Mouse (Mus musculus): ENCODE measurements at regions not wholly inside any gene's neighbourhood (a gene's known extent, or its start where the extent isn't known, plus 50 kb on each side); places are given as distances from the start of the nearest gene placed in this dataset.
A peak's percentile ranks its signal among the peaks of the same experiment; 100 is the strongest.

GRCm38 (mm10) chr16:57923447-57924129 lies 169.1 kb upstream of the Col8a1 start:
- Histone ChIP-seq H3K27me3 (no peaks in the 10 kb centered on the region), H3K4me1 (no peaks in the 10 kb centered on the region), H3K9ac (no peak overlapping the region), H3K4me2 (replicated peaks) (no peak overlapping the region), H3K36me3 (no peaks in the 10 kb centered on the region), H3K27ac (replicated peaks) (no peak overlapping the region), H3K9me3 (replicated peaks) (no peaks in the 10 kb centered on the region), H3K4me3 (replicated peaks) (no peak overlapping the region)
- WGBS, result 67% methylated on average over 7 of the region's 7 CpGs
- no peak for ATAC-seq (ENCODE audit: insufficient number of reproducible peaks, low FRiP score, low TSS enrichment, low read depth)

GRCm38 (mm10) chr16:57924130-57924495 lies 169.6 kb upstream of the Col8a1 start:
- Histone ChIP-seq H3K4me2 (replicated peaks) (no peak overlapping the region), H3K27me3 (no peaks in the 10 kb centered on the region), H3K9ac (no peak overlapping the region), H3K4me3 (replicated peaks) (no peak overlapping the region), H3K27ac (replicated peaks) (no peak overlapping the region), H3K36me3 (no peaks in the 10 kb centered on the region), H3K4me1 (no peaks in the 10 kb centered on the region), H3K9me3 (replicated peaks) (no peaks in the 10 kb centered on the region)
- WGBS, result 75% methylated on average over 4 of the region's 4 CpGs
- no peak for ATAC-seq (ENCODE audit: insufficient number of reproducible peaks, low FRiP score, low TSS enrichment, low read depth)

GRCm38 (mm10) chr16:57927816-57928215 lies 173.3 kb upstream of the Col8a1 start:
- no peak overlapping the region for H3K27ac ChIP-seq (replicated peaks)
- H3K4me1 ChIP-seq, result no peaks in the 10 kb centered on the region
- no peak overlapping the region for H3K4me3 ChIP-seq (replicated peaks)

GRCm38 (mm10) chr16:57928301-57928700 lies 173.8 kb upstream of the Col8a1 start:
- no peaks in the 10 kb centered on the region for H3K27me3 ChIP-seq
- H3K4me2 ChIP-seq (replicated peaks), result no peak overlapping the region
- H3K4me1 ChIP-seq, result no peaks in the 10 kb centered on the region
- H3K9me3 ChIP-seq (replicated peaks), result no peaks in the 10 kb centered on the region
- WGBS, result 54% methylated on average over 4 of the region's 4 CpGs
- no peak overlapping the region for H3K4me3 ChIP-seq (replicated peaks)
- no peak overlapping the region for H3K27ac ChIP-seq (replicated peaks)
- no peaks in the 10 kb centered on the region for H3K36me3 ChIP-seq
- no peak overlapping the region for H3K9ac ChIP-seq
- no peak for ATAC-seq (ENCODE audit: insufficient number of reproducible peaks, low FRiP score, low TSS enrichment, low read depth)

More at GRCm38 (mm10) chr16:57927816-57928215, 173.3 kb upstream of the Col8a1 start:
- ATAC-seq (ENCODE audit: insufficient number of reproducible peaks, low FRiP score, low TSS enrichment, low read depth), result 0 out of 2 replicates have a peak, but pooled peaks have one; percentile 29
- no peaks in the 10 kb centered on the region for H3K27me3 ChIP-seq
- no peaks in the 10 kb centered on the region for H3K9me3 ChIP-seq (replicated peaks)
- H3K4me2 ChIP-seq (replicated peaks), result no peak overlapping the region
- 49% methylated on average over 4 of the region's 4 CpGs for WGBS
- no peaks in the 10 kb centered on the region for H3K36me3 ChIP-seq
- no peak overlapping the region for H3K9ac ChIP-seq

GRCm38 (mm10) chr16:57929151-57929764 lies 174.7 kb upstream of the Col8a1 start:
- Histone ChIP-seq H3K4me1 (no peaks in the 10 kb centered on the region), H3K27me3 (no peaks in the 10 kb centered on the region), H3K4me3 (replicated peaks) (no peak overlapping the region), H3K9ac (no peak overlapping the region), H3K9me3 (replicated peaks) (no peaks in the 10 kb centered on the region), H3K4me2 (replicated peaks) (no peak overlapping the region), H3K27ac (replicated peaks) (no peak overlapping the region), H3K36me3 (no peaks in the 10 kb centered on the region)
- WGBS, result 81% methylated on average over 12 of the region's 12 CpGs
- no peak for ATAC-seq (ENCODE audit: insufficient number of reproducible peaks, low FRiP score, low TSS enrichment, low read depth)

- Histone ChIP-seq H3K36me3 (no peaks in the 10 kb centered on the region), H3K9me3 (replicated peaks) (no peaks in the 10 kb centered on the region), H3K4me3 (replicated peaks) (no peak overlapping the region), H3K9ac (no peak overlapping the region), H3K4me2 (replicated peaks) (no peak overlapping the region), H3K27ac (replicated peaks) (no peak overlapping the region), H3K4me1 (no peaks in the 10 kb centered on the region), H3K27me3 (no peaks in the 10 kb centered on the region)
- no peak; the same call in 1 of the 2 replicates for ATAC-seq (ENCODE audit: insufficient number of reproducible peaks, low FRiP score, low TSS enrichment, low read depth)
- 47% methylated on average over 6 of the region's 6 CpGs for WGBS
Observed at GRCm38 (mm10) chr16:57945404-57945803, 190.9 kb upstream of the Col8a1 start.

GRCm38 (mm10) chr16:57947309-57947708 lies 192.8 kb upstream of the Col8a1 start:
- H3K27me3 ChIP-seq, result no peaks in the 10 kb centered on the region
- H3K4me3 ChIP-seq (replicated peaks), result no peak overlapping the region
- no peak for ATAC-seq (ENCODE audit: insufficient number of reproducible peaks, low FRiP score, low TSS enrichment, low read depth)
- no peaks in the 10 kb centered on the region for H3K4me1 ChIP-seq
- no peaks in the 10 kb centered on the region for H3K36me3 ChIP-seq
- no peak overlapping the region for H3K4me2 ChIP-seq (replicated peaks)
- WGBS, result 26% methylated on average over 3 of the region's 3 CpGs
- no peaks in the 10 kb centered on the region for H3K9me3 ChIP-seq (replicated peaks)
- no peak overlapping the region for H3K27ac ChIP-seq (replicated peaks)
- no peak overlapping the region for H3K9ac ChIP-seq

- Histone ChIP-seq H3K9me3 (replicated peaks) (no peaks in the 10 kb centered on the region), H3K4me1 (no peaks in the 10 kb centered on the region), H3K9ac (no peak overlapping the region), H3K4me2 (replicated peaks) (no peak overlapping the region), H3K4me3 (replicated peaks) (no peak overlapping the region), H3K27me3 (no peaks in the 10 kb centered on the region), H3K27ac (replicated peaks) (no peak overlapping the region), H3K36me3 (no peaks in the 10 kb centered on the region)
- 73% methylated on average over 3 of the region's 3 CpGs for WGBS
- no peak for ATAC-seq (ENCODE audit: insufficient number of reproducible peaks, low FRiP score, low TSS enrichment, low read depth)
Observed at GRCm38 (mm10) chr16:57949680-57950079, 195.1 kb upstream of the Col8a1 start.

- H3K9me3 ChIP-seq (replicated peaks), result no peaks in the 10 kb centered on the region
- no peak overlapping the region for H3K4me2 ChIP-seq (replicated peaks)
- no peak overlapping the region for H3K9ac ChIP-seq
- no peaks in the 10 kb centered on the region for H3K27me3 ChIP-seq
- H3K4me1 ChIP-seq, result no peaks in the 10 kb centered on the region
- no peaks in the 10 kb centered on the region for H3K36me3 ChIP-seq
- no peak overlapping the region for H3K4me3 ChIP-seq (replicated peaks)
- no peak overlapping the region for H3K27ac ChIP-seq (replicated peaks)
- ATAC-seq (ENCODE audit: insufficient number of reproducible peaks, low FRiP score, low TSS enrichment, low read depth), result no peak
- WGBS, result 61% methylated on average over 1 of the region's 1 CpGs
Observed at GRCm38 (mm10) chr16:57970956-57971355, 216.4 kb upstream of the Col8a1 start.

GRCm38 (mm10) chr16:57984111-57984510 lies 229.6 kb upstream of the Col8a1 start:
- Histone ChIP-seq H3K27ac (replicated peaks) (no peak overlapping the region), H3K4me1 (no peaks in the 10 kb centered on the region), H3K9me3 (replicated peaks) (no peaks in the 10 kb centered on the region), H3K4me3 (replicated peaks) (no peak overlapping the region), H3K9ac (no peak overlapping the region), H3K36me3 (no peaks in the 10 kb centered on the region), H3K27me3 (no peaks in the 10 kb centered on the region), H3K4me2 (replicated peaks) (no peak overlapping the region)
- 59% methylated on average over 5 of the region's 5 CpGs for WGBS
- no peak for ATAC-seq (ENCODE audit: insufficient number of reproducible peaks, low FRiP score, low TSS enrichment, low read depth)

GRCm38 (mm10) chr16:58005740-58006139 lies 251.2 kb upstream of the Col8a1 start:
- Histone ChIP-seq H3K9ac (no peak overlapping the region), H3K36me3 (no peaks in the 10 kb centered on the region), H3K4me1 (no peaks in the 10 kb centered on the region), H3K4me3 (replicated peaks) (no peak overlapping the region), H3K4me2 (replicated peaks) (no peak overlapping the region), H3K27me3 (no peaks in the 10 kb centered on the region), H3K27ac (replicated peaks) (no peak overlapping the region), H3K9me3 (replicated peaks) (no peaks in the 10 kb centered on the region)
- WGBS, result 35% methylated on average over 3 of the region's 3 CpGs
- ATAC-seq (ENCODE audit: insufficient number of reproducible peaks, low FRiP score, low TSS enrichment, low read depth), result no peak

- no peak overlapping the region for H3K9ac ChIP-seq
- ATAC-seq (ENCODE audit: insufficient number of reproducible peaks, low FRiP score, low TSS enrichment, low read depth), result no peak
- H3K36me3 ChIP-seq, result no peaks in the 10 kb centered on the region
- H3K27me3 ChIP-seq, result no peaks in the 10 kb centered on the region
- WGBS, result 56% methylated on average over 1 of the region's 1 CpGs
- no peak overlapping the region for H3K4me3 ChIP-seq (replicated peaks)
- H3K4me1 ChIP-seq, result no peaks in the 10 kb centered on the region
- H3K4me2 ChIP-seq (replicated peaks), result no peak overlapping the region
- H3K9me3 ChIP-seq (replicated peaks), result no peaks in the 10 kb centered on the region
- no peak overlapping the region for H3K27ac ChIP-seq (replicated peaks)
Observed at GRCm38 (mm10) chr16:58013557-58013956, 259.0 kb upstream of the Col8a1 start.
